Mouse (Mus musculus) common myeloid progenitor, adult 5-6 weeks (primary cell): Measurements from ENCODE around the gene Rbbp6. TPM values are rescaled to one million over a fixed set of nuclear protein-coding genes. Genes with fewer than 3 reads are reported as not detected.

Source experiments
- ATAC-seq: replicated peaks from 2 replicates; pipeline ENCODE4 v1.8.0; 2016; ENCODE audit warnings: low read depth, mild to moderate bottlenecking, moderate TSS enrichment, inconsistent platforms; ENCODE audit not compliant: poor library complexity, severe bottlenecking
- total RNA-seq: library from RNA; stranded (forward); fragments of 200-1000, 187-1606 nt; gene quantifications from 2 replicates; pipeline ENCODE4 v1.2.3, GENCODE M21; 2017

The Rbbp6 gene
- total RNA-seq, 1 experiment from 2014 or later, result 101 TPM

GRCm38 (mm10) chr7:122970119-122970781 is 4.8 kb downstream of the Rbbp6 start:
- ATAC-seq, result peak; percentile 16; the same call in 1 of the 2 replicates

DNA sequence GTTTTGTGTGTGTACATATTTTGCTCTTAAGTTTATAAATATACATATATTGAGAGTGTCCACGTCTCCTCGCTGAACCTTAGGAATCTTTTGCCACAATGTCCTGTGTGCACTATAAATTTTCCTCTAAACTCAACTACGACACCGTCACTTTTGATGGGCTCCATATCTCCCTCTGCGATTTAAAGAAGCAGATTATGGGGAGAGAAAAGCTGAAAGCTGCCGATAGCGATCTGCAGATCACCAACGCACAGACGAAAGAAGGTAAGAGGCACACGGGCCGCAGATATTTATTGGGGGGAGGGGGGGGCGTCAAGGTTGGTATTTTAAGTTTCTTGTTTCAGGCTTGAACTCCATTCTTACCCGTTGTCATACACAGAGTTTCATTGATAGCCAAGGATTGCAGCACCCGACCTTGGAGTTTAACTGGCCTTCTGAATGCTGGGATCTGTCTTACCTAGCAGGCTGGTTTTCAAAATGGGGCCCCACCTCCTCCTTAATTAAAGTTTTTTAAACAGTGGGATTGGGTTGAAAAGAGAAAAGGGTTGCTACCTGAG is 5.5 kb downstream of the Rbbp6 start:
- no peak for ATAC-seq

DNA sequence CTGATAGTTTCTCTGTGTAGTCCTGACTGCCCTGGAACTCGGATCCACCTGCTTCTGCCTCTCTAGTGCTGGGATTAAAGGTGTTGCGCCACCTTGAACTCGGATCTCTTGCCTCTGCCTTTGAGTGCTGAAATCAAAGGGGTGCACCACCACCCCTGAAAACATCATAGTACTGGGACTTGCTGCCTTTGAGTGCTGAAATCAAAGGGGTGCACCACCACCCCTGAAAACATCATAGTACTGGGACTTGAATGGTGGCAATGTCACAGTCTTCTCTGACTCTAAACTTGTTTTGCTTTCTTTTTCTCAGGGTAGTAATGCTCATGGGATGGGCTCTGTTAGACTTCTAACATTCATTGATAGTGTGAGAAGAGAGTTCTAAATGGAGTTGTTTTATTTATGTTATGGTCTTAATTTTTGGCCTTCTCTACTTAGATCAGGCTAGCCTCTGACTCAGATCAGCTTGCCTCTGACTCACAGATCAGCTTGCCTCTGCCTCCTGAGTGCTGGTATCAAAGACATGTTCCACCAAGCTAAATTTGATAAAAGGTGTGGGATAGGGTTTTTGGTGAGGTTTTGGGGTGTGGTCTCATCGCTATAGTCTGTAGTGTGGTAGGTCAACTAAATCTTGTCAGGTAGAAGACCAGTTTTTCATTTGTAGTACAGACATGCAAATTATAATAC is 6.7 kb downstream of the Rbbp6 start:
- ATAC-seq, result no peak

DNA sequence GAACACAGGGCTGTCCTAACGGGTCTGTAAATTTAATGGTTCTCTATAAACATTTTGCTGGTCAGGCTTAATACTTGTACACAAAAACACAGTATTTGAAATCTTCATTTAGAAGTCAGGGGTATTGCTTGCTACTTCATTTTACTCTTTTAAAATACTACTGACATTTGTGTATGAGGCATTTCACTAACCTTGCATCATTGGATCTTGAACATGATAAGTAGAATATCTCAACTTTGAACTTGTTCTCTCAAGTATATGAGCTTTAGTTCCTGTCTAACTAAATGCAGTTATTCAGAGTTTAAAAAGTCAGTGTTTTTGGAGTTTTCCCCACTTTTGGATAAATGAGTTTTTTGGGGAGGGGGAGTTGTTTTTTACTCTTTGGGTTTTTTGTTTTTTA is 14.0 kb downstream of the Rbbp6 start:
- ATAC-seq, result no peak

DNA sequence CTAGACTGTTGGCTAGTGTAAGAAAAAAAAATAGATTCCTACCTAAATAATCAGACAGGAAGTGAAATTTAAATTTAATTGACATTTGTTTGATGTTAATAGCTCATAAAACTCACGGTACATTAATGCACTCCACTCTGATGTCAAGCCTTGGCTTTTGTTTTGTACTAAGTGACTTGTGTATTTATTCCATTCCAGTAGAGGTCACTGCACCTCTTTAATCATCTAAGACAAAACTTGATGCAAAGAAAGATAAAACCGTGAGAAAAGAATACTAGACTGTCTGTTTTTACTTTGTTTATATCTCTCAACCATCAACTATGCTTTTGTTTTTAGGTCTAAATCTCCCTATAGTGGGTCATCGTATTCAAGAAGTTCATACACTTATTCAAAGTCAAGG is 32.7 kb downstream of the Rbbp6 start:
- no peak for ATAC-seq

GRCm38 (mm10) chr7:122999871-123000396 is 34.4 kb downstream of the Rbbp6 start:
- ATAC-seq, result no peak

DNA sequence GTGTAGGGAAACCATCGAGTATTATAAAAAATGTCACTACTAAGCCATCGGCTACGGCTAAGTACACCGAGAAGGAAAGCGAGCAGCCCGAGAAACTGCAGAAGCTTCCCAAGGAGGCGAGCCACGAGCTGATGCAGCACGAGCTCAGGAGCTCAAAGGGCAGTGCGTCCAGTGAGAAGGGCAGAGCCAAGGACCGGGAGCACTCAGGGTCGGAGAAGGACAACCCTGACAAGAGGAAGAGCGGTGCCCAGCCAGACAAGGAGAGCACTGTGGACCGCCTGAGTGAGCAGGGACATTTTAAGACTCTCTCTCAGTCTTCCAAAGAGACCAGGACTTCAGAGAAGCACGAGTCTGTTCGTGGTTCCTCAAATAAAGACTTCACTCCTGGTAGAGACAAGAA is 35.3 kb downstream of the Rbbp6 start:
- ATAC-seq, result no peak

DNA sequence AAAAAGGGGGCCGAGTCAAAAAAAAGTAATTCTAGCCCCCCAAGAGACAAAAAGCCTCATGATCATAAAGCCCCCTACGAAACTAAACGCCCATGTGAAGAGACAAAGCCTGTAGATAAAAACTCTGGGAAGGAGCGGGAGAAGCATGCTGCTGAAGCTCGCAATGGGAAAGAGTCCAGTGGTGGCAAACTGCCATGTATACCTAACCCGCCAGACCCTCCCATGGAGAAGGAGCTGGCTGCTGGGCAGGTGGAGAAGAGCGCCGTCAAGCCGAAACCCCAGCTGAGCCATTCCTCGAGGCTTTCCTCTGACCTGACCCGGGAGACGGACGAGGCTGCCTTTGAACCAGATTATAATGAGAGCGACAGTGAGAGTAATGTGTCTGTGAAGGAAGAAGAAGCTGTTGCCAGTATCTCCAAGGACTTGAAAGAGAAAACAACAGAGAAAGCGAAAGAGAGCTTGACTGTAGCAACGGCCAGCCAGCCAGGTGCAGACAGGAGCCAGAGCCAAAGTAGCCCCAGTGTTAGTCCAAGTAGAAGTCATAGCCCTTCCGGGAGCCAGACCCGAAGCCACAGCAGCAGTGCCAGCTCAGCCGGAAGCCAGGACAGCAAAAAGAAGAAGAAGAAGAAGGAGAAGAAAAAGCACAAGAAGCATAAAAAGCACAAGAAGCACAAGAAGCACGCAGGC is 36.0 kb downstream of the Rbbp6 start:
- ATAC-seq, result no peak

DNA sequence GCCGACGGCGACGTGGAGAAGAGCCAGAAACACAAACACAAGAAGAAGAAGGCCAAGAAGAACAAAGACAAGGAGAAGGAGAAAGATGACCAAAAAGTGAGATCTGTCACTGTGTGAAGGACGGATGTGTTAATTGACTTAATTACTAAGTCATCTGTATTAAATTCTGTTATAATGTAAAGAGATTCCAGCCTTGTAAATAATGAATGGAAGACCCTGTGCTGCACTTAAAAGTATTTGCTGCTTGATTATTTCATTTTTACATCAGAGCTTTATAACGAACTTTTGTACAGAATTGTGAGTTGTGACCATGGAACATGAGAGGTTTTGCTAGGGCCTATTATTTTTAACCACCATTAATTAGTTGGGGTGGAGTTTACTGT is 36.5 kb downstream of the Rbbp6 start:
- no peak for ATAC-seq

GRCm38 (mm10) chr7:123003207-123003606 is 37.7 kb downstream of the Rbbp6 start:
- ATAC-seq, result no peak

- no peak for ATAC-seq
These were observed 39.0 kb downstream of the Rbbp6 start for GRCm38 (mm10) chr7:123004442-123004841.

DNA sequence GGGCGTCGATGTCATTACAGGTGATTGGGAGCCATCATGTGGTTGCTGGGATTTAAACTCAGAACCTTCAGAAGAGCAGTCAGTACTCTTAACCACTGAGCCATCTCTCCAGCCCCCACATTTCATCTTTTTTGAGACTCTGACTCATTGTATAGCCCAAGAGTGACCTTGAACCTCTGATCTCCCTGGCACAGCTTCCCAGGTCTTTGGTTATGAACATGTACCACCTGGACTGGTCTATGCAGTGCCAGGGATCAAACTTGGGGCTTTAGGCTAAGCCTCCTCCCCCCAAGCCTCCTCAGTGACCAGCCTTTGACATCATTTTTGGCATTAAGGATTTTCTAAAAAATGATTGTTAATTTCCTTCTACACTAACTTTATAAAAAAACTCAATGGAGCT is 40.8 kb downstream of the Rbbp6 start:
- no peak for ATAC-seq

- no peak for ATAC-seq
These were observed 42.3 kb downstream of the Rbbp6 start for GRCm38 (mm10) chr7:123007743-123008142.

DNA sequence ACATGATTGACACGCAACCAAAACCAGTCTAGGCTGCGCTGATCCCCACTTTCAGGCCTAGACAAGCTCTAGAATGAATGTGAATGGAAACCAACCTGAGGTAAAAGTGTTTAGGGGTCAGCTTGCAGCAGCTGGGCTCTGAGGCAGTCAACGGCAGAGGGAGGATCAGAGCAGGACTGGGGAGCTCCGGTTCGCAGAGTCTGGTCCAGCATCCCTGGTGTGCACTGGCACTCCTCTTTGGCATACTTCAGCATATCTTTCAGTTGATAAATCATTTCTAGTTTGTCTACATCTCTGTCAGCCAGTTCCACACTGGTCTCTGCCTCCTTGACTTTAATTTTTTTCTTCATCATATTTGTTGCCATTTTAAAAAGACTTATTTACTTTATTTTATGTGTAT is 48.0 kb downstream of the Rbbp6 start:
- ATAC-seq, result no peak

DNA sequence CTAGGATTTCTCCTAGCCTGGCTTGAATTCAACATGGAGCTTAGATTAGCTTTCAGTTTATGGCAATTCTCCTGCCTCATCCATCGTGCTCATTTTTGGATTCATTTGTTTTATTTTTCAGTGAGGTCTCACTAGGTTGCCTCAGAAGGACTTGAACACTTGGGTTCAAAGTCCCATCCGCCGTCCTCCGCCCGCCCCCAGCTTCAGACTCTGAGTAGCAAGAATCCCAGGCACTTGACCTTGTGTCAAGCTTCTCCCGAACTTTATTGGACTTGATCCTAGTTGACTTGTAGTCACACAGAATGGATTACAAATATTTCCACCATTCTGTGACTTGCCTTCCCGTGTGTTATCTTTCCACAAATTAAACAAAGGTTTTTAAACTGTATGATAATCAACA is 49.2 kb downstream of the Rbbp6 start:
- no peak for ATAC-seq

DNA sequence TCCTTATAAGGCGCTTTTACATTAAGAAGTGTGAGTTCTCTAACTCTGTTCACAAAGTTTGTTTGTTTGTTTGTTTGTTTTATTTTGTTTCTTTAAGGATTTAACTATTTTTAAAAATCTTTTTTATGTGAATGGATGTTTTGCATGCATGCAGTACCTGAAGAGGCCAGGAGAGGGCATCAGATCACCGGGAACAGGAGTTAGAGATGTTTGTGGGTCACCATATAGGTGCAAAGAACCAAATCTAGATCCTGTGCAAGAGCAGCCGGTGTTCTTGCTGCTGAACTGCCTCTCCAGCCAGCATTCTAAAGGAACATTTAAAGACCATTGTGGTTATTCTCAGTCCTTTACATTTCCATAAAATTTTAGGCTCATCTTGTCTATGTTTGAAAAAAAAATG is 52.1 kb downstream of the Rbbp6 start:
- ATAC-seq, result peak; percentile 72

- ATAC-seq, result peak; percentile 76
These were observed 59.6 kb downstream of the Rbbp6 start for GRCm38 (mm10) chr7:123025123-123025522.

- no peak for ATAC-seq
These were observed 64.8 kb downstream of the Rbbp6 start for GRCm38 (mm10) chr7:123030295-123030694.

- peak; percentile 77 for ATAC-seq
These were observed 65.3 kb downstream of the Rbbp6 start for GRCm38 (mm10) chr7:123030709-123031181.

GRCm38 (mm10) chr7:123031211-123031743 is 65.8 kb downstream of the Rbbp6 start:
- peak; percentile 22; the same call in 1 of the 2 replicates for ATAC-seq
